Mouse (Mus musculus) stomach, embryonic 14.5 days (tissue): ENCODE measurements around the gene Spata17. TPM values are rescaled to one million over a fixed set of nuclear protein-coding genes. Genes with fewer than 3 reads are reported as not detected.
"Not testable (repeated sequence)": the region's sequence is repeated elsewhere in the genome, so short reads cannot be mapped to it uniquely, and the experiment has no call there.

ENCODE experiments used
- ATAC-seq: fragments of 200-750 bp; cut with Nextera tagmentation; 2 replicates; pipeline ENCODE4 v1.8.0; 2017; ENCODE audit warnings: low read depth, moderate TSS enrichment; ENCODE audit not compliant: insufficient number of reproducible peaks, insufficient read depth, low FRiP score
- H3K27ac ChIP-seq: fragments of 300-500 bp; sonication (generic); 2 replicates; pipeline ENCODE4 v1.5.1; 2014; ENCODE audit warnings: mild to moderate bottlenecking, low read length, moderate library complexity, mixed read lengths
- H3K27me3 ChIP-seq: fragments of 300-500 bp; sonication (generic); 2 replicates; pipeline ENCODE4 v1.6.1; 2014; ENCODE audit warnings: low read length, control low read depth, mixed read lengths; ENCODE audit not compliant: control insufficient read depth, insufficient read depth
- H3K36me3 ChIP-seq: fragments of 300-500 bp; sonication (generic); 2 replicates; pipeline ENCODE4 v1.6.1; 2014; ENCODE audit warnings: mild to moderate bottlenecking, control low read depth, low read length, moderate library complexity, mixed read lengths; ENCODE audit not compliant: control insufficient read depth, insufficient read depth
- H3K4me1 ChIP-seq: fragments of 300-500 bp; sonication (generic); 2 replicates; pipeline ENCODE4 v1.6.1; 2014; ENCODE audit warnings: low read length, control low read depth, mixed read lengths; ENCODE audit not compliant: control insufficient read depth, insufficient read depth
- H3K4me2 ChIP-seq: fragments of 300-500 bp; sonication (generic); replicated peaks from 2 replicates; pipeline ENCODE4 v1.6.1; 2014; ENCODE audit warnings: low read depth, low read length, control low read depth
- H3K4me3 ChIP-seq: fragments of 300-500 bp; sonication (generic); 2 replicates; pipeline ENCODE4 v1.5.1; 2014; ENCODE audit warnings: low read depth, low read length, control low read depth
- H3K9ac ChIP-seq: fragments of 300-500 bp; sonication (generic); replicated peaks from 2 replicates; pipeline ENCODE4 v1.6.1; 2014; ENCODE audit warnings: low read depth, mild to moderate bottlenecking, control low read depth, low read length, moderate library complexity, mixed read lengths
- H3K9me3 ChIP-seq: fragments of 300-500 bp; sonication (generic); 2 replicates; pipeline ENCODE4 v1.6.1; 2016; ENCODE audit warnings: low read depth, low read length, control low read depth; ENCODE audit not compliant: control insufficient read depth
- WGBS: fragments of 180-500 bp; shearing (Covaris S2); extraction: QIAGEN DNeasy Blood & Tissue Kit; methylation state at CpG from one replicate; pipeline ENCODE4 v1.1.7; 2014; 5-methylcytosine and 5-hydroxymethylcytosine counted together
- polyA plus RNA-seq: library from polyadenylated mRNA; unstranded; fragments of >200 nt; fragmentation: Nextera tagmentation; extraction: Ambion mirVana; gene quantifications from 2 replicates; pipeline ENCODE4 v1.2.1, GENCODE M21; 2014

The Spata17 gene
- polyA plus RNA-seq, 1 experiment from 2014 or later: 0.61 TPM

- Histone ChIP-seq H3K27ac (no peak overlapping the region), H3K4me1 (no peaks in the 10 kb centered on the region), H3K9me3 (no peaks in the 10 kb centered on the region), H3K27me3 (no peaks in the 10 kb centered on the region), H3K9ac (no peak overlapping the region), H3K4me2 (no peak overlapping the region), H3K36me3 (no peaks in the 10 kb centered on the region), H3K4me3 (no peak overlapping the region)
- ATAC-seq: no peak
Observed at GRCm38 (mm10) chr1:187155658-187156057, 59.6 kb downstream of the Spata17 start.

GRCm38 (mm10) chr1:187153681-187154080, 61.6 kb downstream of the Spata17 start:
- WGBS: 69% methylated on average over 5 of the region's 5 CpGs
- no peak overlapping the region for H3K27ac ChIP-seq

GRCm38 (mm10) chr1:187152571-187152970, 62.7 kb downstream of the Spata17 start:
- H3K27ac ChIP-seq: no peak overlapping the region
- H3K36me3 ChIP-seq: no peaks in the 10 kb centered on the region
- WGBS: 98% methylated on average over 2 of the region's 2 CpGs
- no peak overlapping the region for H3K4me2 ChIP-seq
- no peaks in the 10 kb centered on the region for H3K27me3 ChIP-seq
- no peaks in the 10 kb centered on the region for H3K9me3 ChIP-seq
- ATAC-seq: no peak
- no peak overlapping the region for H3K4me3 ChIP-seq
- no peaks in the 10 kb centered on the region for H3K4me1 ChIP-seq
- no peak overlapping the region for H3K9ac ChIP-seq

More at GRCm38 (mm10) chr1:187153681-187154080, 61.6 kb downstream of the Spata17 start:
- no peaks in the 10 kb centered on the region for H3K9me3 ChIP-seq
- H3K4me2 ChIP-seq: no peak overlapping the region
- no peaks in the 10 kb centered on the region for H3K27me3 ChIP-seq
- ATAC-seq: no peak
- H3K4me1 ChIP-seq: no peaks in the 10 kb centered on the region
- H3K9ac ChIP-seq: no peak overlapping the region
- H3K36me3 ChIP-seq: no peaks in the 10 kb centered on the region
- no peak overlapping the region for H3K4me3 ChIP-seq

GRCm38 (mm10) chr1:187142984-187143383, 72.3 kb downstream of the Spata17 start:
- WGBS: 80% methylated on average over 8 of the region's 8 CpGs
- ATAC-seq: no peak; the same call in 1 of the 2 replicates

GRCm38 (mm10) chr1:187137426-187137825, 77.8 kb downstream of the Spata17 start:
- H3K9ac ChIP-seq: no peak overlapping the region
- no peaks in the 10 kb centered on the region for H3K4me1 ChIP-seq
- ATAC-seq: no peak
- H3K36me3 ChIP-seq: no peaks in the 10 kb centered on the region
- H3K4me2 ChIP-seq: no peak overlapping the region
- H3K27me3 ChIP-seq: no peaks in the 10 kb centered on the region
- no peak overlapping the region for H3K4me3 ChIP-seq
- no peak overlapping the region for H3K27ac ChIP-seq
- H3K9me3 ChIP-seq: no peaks in the 10 kb centered on the region
- 29% methylated on average over 6 of the region's 6 CpGs for WGBS

More at GRCm38 (mm10) chr1:187142984-187143383, 72.3 kb downstream of the Spata17 start:
- H3K36me3 ChIP-seq: no peaks in the 10 kb centered on the region
- no peaks in the 10 kb centered on the region for H3K4me1 ChIP-seq
- H3K9ac ChIP-seq: no peak overlapping the region
- H3K27me3 ChIP-seq: no peaks in the 10 kb centered on the region
- H3K9me3 ChIP-seq: no peaks in the 10 kb centered on the region
- H3K4me2 ChIP-seq: no peak overlapping the region
- no peak overlapping the region for H3K27ac ChIP-seq
- H3K4me3 ChIP-seq: no peak overlapping the region

GRCm38 (mm10) chr1:187135887-187136286, 79.4 kb downstream of the Spata17 start:
- Histone ChIP-seq H3K27me3 (no peaks in the 10 kb centered on the region), H3K9me3 (no peaks in the 10 kb centered on the region), H3K27ac (no peak overlapping the region), H3K36me3 (no peaks in the 10 kb centered on the region), H3K9ac (no peak overlapping the region), H3K4me1 (no peaks in the 10 kb centered on the region), H3K4me3 (no peak overlapping the region), H3K4me2 (no peak overlapping the region)
- ATAC-seq: no peak
- WGBS: 88% methylated on average over 6 of the region's 6 CpGs

- Histone ChIP-seq H3K27ac (no peak overlapping the region), H3K4me2 (no peak overlapping the region), H3K27me3 (no peaks in the 10 kb centered on the region), H3K9ac (no peak overlapping the region), H3K4me3 (no peak overlapping the region), H3K4me1 (no peaks in the 10 kb centered on the region), H3K36me3 (no peaks in the 10 kb centered on the region), H3K9me3 (no peaks in the 10 kb centered on the region)
- 75% methylated on average over 6 of the region's 6 CpGs for WGBS
- ATAC-seq: no peak
Observed at GRCm38 (mm10) chr1:187133841-187134240, 81.4 kb downstream of the Spata17 start.

- no peak for ATAC-seq
- 84% methylated on average over 4 of the region's 4 CpGs for WGBS
- no peak overlapping the region for H3K4me3 ChIP-seq
Observed at GRCm38 (mm10) chr1:187132348-187132747, 82.9 kb downstream of the Spata17 start.

GRCm38 (mm10) chr1:187127548-187127947, 87.7 kb downstream of the Spata17 start:
- not testable (repeated sequence) for H3K4me3 ChIP-seq, H3K36me3 ChIP-seq, H3K9me3 ChIP-seq, H3K27ac ChIP-seq, H3K4me2 ChIP-seq, H3K27me3 ChIP-seq, ATAC-seq, H3K4me1 ChIP-seq, H3K9ac ChIP-seq
- WGBS: 76% methylated on average over 2 of the region's 2 CpGs

More at GRCm38 (mm10) chr1:187132348-187132747, 82.9 kb downstream of the Spata17 start:
- no peaks in the 10 kb centered on the region for H3K4me1 ChIP-seq
- no peaks in the 10 kb centered on the region for H3K27me3 ChIP-seq
- H3K36me3 ChIP-seq: no peaks in the 10 kb centered on the region
- no peak overlapping the region for H3K27ac ChIP-seq
- H3K4me2 ChIP-seq: no peak overlapping the region
- H3K9me3 ChIP-seq: no peaks in the 10 kb centered on the region
- H3K9ac ChIP-seq: no peak overlapping the region
